Mouse (Mus musculus) liver, adult 2 months (tissue): ENCODE data around the gene Gja3.

Source experiments
- CTCF ChIP-seq: fragments of 200-500 bp; IDR thresholded peaks from 2 replicates; pipeline ENCODE4 v1.5.1; 2011; ENCODE audit warnings: low read depth, low read length, control low read depth
- POLR2A ChIP-seq: fragments of 200-500 bp; IDR thresholded peaks from 2 replicates; pipeline ENCODE4 v1.6.1; 2011; ENCODE audit warnings: low read length, control low read depth; ENCODE audit not compliant: insufficient read depth; ENCODE audit errors: extremely low read depth

GRCm38 (mm10) chr14:57093029-57093428 lies 35.1 kb upstream of the Gja3 start:
- TF ChIP-seq CTCF (peak; percentile 83), POLR2A (no peak)
